ENCODE assay signal across 24 mouse cellular contexts in genomic region chrX:144337938-144338337, GRCm38 (mm10). TPM values are rescaled to one million over a fixed set of nuclear protein-coding genes. Genes with fewer than 3 reads are reported as not detected.
DNase-seq lines count a peak whose midpoint lies in the region; ATAC-seq and TF ChIP-seq lines count a peak whose summit lies in the region.
"Had no signal": no experiment of that assay in that cellular context is flagged by ENCODE, and none has a peak within 500 bp of the region (broad histone marks: within the 10 kb centered on the region; RNA-seq: fewer than 3 reads in every experiment).

No protein-coding gene starts in this region.

- H3K36me3 ChIP-seq in E14TG2a.4 (ENCODE audit: insufficient read depth, low read length) = peaks cover 21% of the 10 kb centered on the region
- no peaks in the 10 kb centered on the region; the same call in 1 of the 2 replicates for H3K36me3 ChIP-seq in liver, postnatal 0 days (replicated peaks; ENCODE audit: insufficient read depth, low read length)
- H3K36me3 ChIP-seq: embryonic facial prominence, embryonic 10.5 days; embryonic facial prominence, embryonic 12.5 days; forebrain, embryonic 10.5 days; forebrain, embryonic 12.5 days had no signal

- DNase-seq in ES-CJ7 (ENCODE audit: low read depth, low spot score) = peak; percentile 81
- DNase-seq in R1 (ENCODE audit: low read depth, low spot score) = peak; percentile 77
- no peak for DNase-seq in kidney, adult 9 months
- DNase-seq in layer of hippocampus, adult 11-12 months (ENCODE audit: low spot score) = no peak
- no peak for DNase-seq in left cerebral cortex, adult 18-20 months (ENCODE audit: low spot score in 2 of 2)
- DNase-seq in liver, postnatal 0 days = no peak
- DNase-seq: adrenal gland, adult 8-10 months; adrenal gland, postnatal 14 days; adrenal gland, postnatal 36 days; cerebellum, adult 11-12 months; cerebellum, adult 2 months; cerebellum, adult 9-10 months; cerebellum, postnatal 10 days; cerebellum, postnatal 25 days had no signal

- no peak overlapping the region for H3K27ac ChIP-seq in liver, postnatal 0 days (ENCODE audit: low read depth)
- H3K27ac ChIP-seq: embryonic facial prominence, embryonic 10.5 days; embryonic facial prominence, embryonic 12.5 days; forebrain, embryonic 10.5 days; forebrain, embryonic 12.5 days had no signal

- no peak overlapping the region for H3K4me2 ChIP-seq in liver, postnatal 0 days (ENCODE audit: low read depth, low read length)
- H3K4me2 ChIP-seq: embryonic facial prominence, embryonic 12.5 days; forebrain, embryonic 12.5 days had no signal

- no peaks in the 10 kb centered on the region for H3K27me3 ChIP-seq in E14TG2a.4 (ENCODE audit: insufficient read depth, low read length)
- H3K27me3 ChIP-seq in liver, postnatal 0 days (ENCODE audit: insufficient read depth, low read length) = no peaks in the 10 kb centered on the region
- H3K27me3 ChIP-seq: embryonic facial prominence, embryonic 12.5 days; forebrain, embryonic 12.5 days had no signal

- TF ChIP-seq CTCF in E14TG2a.4 (conservative IDR thresholded peaks at IDR 0.05; ENCODE audit: low read length) = no peak
- TF ChIP-seq CTCF in liver, postnatal 0 days (IDR thresholded peaks at IDR 0.05; ENCODE audit: low read depth) = no peak

- no peak overlapping the region for H3K9ac ChIP-seq in liver, postnatal 0 days (replicated peaks)
- H3K9ac ChIP-seq: embryonic facial prominence, embryonic 12.5 days; forebrain, embryonic 12.5 days had no signal

- H3K4me1 ChIP-seq in E14TG2a.4 (replicated peaks; ENCODE audit: low read depth, low read length) = peaks cover 9% of the 10 kb centered on the region; the same call in 1 of the 2 replicates
- H3K4me1 ChIP-seq in liver, postnatal 0 days (ENCODE audit: insufficient read depth) = no peaks in the 10 kb centered on the region
- H3K4me1 ChIP-seq: embryonic facial prominence, embryonic 10.5 days; embryonic facial prominence, embryonic 12.5 days; forebrain, embryonic 10.5 days; forebrain, embryonic 12.5 days had no signal

- H3K4me3 ChIP-seq in E14TG2a.4 (replicated peaks; ENCODE audit: low read length) = peak overlapping the region; percentile 86
- H3K4me3 ChIP-seq in liver, postnatal 0 days (ENCODE audit: low read depth, low read length) = no peak overlapping the region
- H3K4me3 ChIP-seq: embryonic facial prominence, embryonic 10.5 days; embryonic facial prominence, embryonic 12.5 days; forebrain, embryonic 10.5 days; forebrain, embryonic 12.5 days had no signal

- no peaks in the 10 kb centered on the region for H3K9me3 ChIP-seq in E14TG2a.4 (ENCODE audit: low read length)
- H3K9me3 ChIP-seq in liver, postnatal 0 days (ENCODE audit: low read length) = no peaks in the 10 kb centered on the region
- H3K9me3 ChIP-seq: embryonic facial prominence, embryonic 10.5 days; embryonic facial prominence, embryonic 12.5 days; forebrain, embryonic 10.5 days; forebrain, embryonic 12.5 days; G1E had no signal

- no peak for TF ChIP-seq EP300 in liver, postnatal 0 days (IDR thresholded peaks at IDR 0.05; ENCODE audit: low read depth)

- no peak for ATAC-seq in liver, postnatal 0 days
- ATAC-seq: activated CD4-positive, CD25-positive, alpha-beta regulatory T cell, adult 4 months; forebrain, embryonic 14.5 days; forebrain, embryonic 16.5 days; Patski had no signal

RNA-seq across cellular contexts. Expression of gene Alg13, which starts 20.3 kb away (rescaled TPM):
- 10 to 100 TPM in 1 of 2 experiments, 1 to 10 TPM in 1; 9.6 to 13.5 TPM for total RNA-seq in left cerebral cortex, adult 18-20 months (2021)
- 4.6 and 5.5 TPM in 2 replicates for polyA plus RNA-seq in liver, postnatal 0 days (2015; fragmentation: Nextera tagmentation; extraction: Ambion mirVana)

Comparison
In these comparisons a context has a peak if more than half of its experiments do, and no peak if none do; other contexts are left out.
1. DNase-seq: peak in ES-CJ7 (single experiment) and R1 (single experiment); none in kidney, adult 9 months (single experiment), layer of hippocampus, adult 11-12 months (single experiment), left cerebral cortex, adult 18-20 months (0 of 2) and liver, postnatal 0 days (single experiment).